Mouse (Mus musculus) liver, embryonic 12.5 days (tissue): Measurements from ENCODE around the gene March5. TPM values are rescaled to one million over a fixed set of nuclear protein-coding genes. Genes with fewer than 3 reads are reported as not detected.

Experiments used
- ATAC-seq: fragments of 200-750 bp; cut with Nextera tagmentation; 2 replicates; pipeline ENCODE4 v1.8.0; 2017; ENCODE audit warnings: moderate number of reproducible peaks, mild to moderate bottlenecking, moderate library complexity
- H3K27ac ChIP-seq: fragments of 300-500 bp; sonication (generic); 2 replicates; pipeline ENCODE4 v1.5.1; 2016; ENCODE audit warnings: mild to moderate bottlenecking
- H3K27me3 ChIP-seq: fragments of 300-500 bp; sonication (generic); replicated peaks from 2 replicates; pipeline ENCODE4 v1.6.1; 2016; ENCODE audit warnings: mild to moderate bottlenecking, moderate library complexity
- H3K36me3 ChIP-seq: fragments of 300-500 bp; sonication (generic); 2 replicates; pipeline ENCODE4 v1.6.1; 2016; ENCODE audit warnings: mild to moderate bottlenecking, moderate library complexity
- H3K4me1 ChIP-seq: fragments of 300-500 bp; sonication (generic); 2 replicates; pipeline ENCODE4 v1.6.1; 2016
- H3K4me2 ChIP-seq: fragments of 300-500 bp; sonication (generic); 2 replicates; pipeline ENCODE4 v1.6.1; 2016; ENCODE audit warnings: mild to moderate bottlenecking, moderate library complexity
- H3K4me3 ChIP-seq: fragments of 300-500 bp; sonication (generic); 2 replicates; pipeline ENCODE4 v1.5.1; 2016; ENCODE audit warnings: mild to moderate bottlenecking, moderate library complexity
- H3K9ac ChIP-seq: fragments of 300-500 bp; sonication (generic); 2 replicates; pipeline ENCODE4 v1.6.1; 2016; ENCODE audit warnings: mild to moderate bottlenecking, moderate library complexity
- H3K9me3 ChIP-seq: fragments of 300-500 bp; sonication (generic); replicated peaks from 2 replicates; pipeline ENCODE4 v1.6.1; 2016; ENCODE audit warnings: mild to moderate bottlenecking, moderate library complexity
- WGBS: fragments of 180-500 bp; shearing (Covaris S2); methylation state at CpG from one replicate; pipeline ENCODE4 v1.1.7; 2016; ENCODE audit not compliant: insufficient replicate concordance; 5-methylcytosine and 5-hydroxymethylcytosine counted together
- polyA plus RNA-seq: library from polyadenylated mRNA; unstranded; fragments of >200 nt; fragmentation: Nextera tagmentation; extraction: Ambion mirVana; gene quantifications from 2 replicates; pipeline ENCODE4 v1.2.1, GENCODE M21; 2016

Gene March5
- 159 and 164 TPM in 2 replicates for polyA plus RNA-seq

DNA sequence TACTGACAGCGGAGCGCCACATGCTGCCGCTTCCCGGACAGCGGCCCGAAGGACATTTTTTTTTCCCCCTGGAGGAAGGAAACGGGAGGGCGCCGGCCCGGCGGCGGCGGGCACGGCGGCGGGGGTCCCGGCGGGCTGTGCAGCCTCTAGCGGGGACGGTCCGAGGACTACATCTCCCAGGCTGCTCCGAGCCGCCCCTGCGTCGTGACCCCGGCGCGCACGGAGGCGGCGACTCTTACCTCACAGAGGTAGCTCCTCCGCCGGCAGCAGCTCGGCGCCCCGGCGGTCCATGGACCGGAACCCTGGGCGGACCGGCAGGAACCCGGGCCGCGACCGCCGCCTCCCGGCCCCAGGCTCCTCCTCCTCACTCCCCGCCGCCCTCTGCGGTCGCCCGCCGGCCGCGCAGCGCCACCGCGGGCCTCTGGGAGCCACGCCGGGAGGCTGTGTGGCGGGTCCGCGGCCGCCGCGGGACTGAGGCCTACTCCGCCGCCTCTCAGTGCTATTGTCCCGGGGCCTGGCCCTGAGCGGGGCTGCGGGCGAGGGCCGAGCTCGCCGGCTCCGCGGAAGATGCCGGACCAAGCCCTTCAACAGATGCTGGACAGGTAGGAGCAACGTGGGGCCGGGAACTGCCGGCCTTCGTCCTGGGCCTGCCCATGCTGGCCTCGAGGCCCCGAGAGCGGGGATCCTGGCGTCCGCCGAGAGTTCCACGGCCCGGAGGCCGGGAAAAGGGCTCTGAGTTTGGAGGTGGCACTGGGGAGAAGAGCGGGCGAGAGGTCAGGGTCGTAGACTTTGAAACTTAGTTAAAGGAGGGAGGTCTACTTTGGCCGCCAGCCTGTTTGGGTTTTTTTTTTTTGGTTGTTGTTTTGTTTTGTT is at the start of gene March5:
Gene March5 (plus strand): TSS at position 241 of the 873 bp plus-strand sequence.
- Histone ChIP-seq H3K4me2 (peak within 1 kb of the TSS; percentile 83), H3K27ac (peak within 1 kb of the TSS; percentile 99), H3K9ac (peak within 1 kb of the TSS; percentile 100), H3K4me3 (peak within 1 kb of the TSS; percentile 100), H3K27me3 (no peaks in the 10 kb centered on the region), H3K4me1 (peaks cover 71% of the 10 kb centered on the region), H3K36me3 (peaks cover 31% of the 10 kb centered on the region), H3K9me3 (no peaks in the 10 kb centered on the region)
- under 1% methylated on average over 89 of the region's 94 CpGs for WGBS
- ATAC-seq, result peak; percentile 93

DNA sequence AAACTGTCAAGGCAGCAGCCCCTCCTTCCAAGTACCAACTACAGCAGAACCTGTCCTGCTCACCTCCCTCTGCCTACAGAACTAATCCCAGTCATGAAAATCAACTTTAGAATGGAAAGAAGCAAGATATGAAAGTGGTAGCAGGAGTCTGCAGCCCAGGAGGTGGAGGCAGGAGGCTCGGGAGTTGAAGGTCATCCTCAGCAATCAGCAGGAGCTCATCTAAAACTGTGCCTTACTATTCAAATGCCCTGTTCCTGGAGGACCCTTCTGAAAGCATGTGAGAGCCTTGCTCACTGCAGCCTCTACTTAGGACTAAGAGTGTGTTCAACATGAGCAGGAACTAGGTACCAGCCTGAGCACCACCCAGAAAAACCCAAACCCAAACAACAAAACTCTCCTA is 35.2 kb upstream of the March5 start:
- no peaks in the 10 kb centered on the region for H3K9me3 ChIP-seq
- H3K4me2 ChIP-seq, result no peak overlapping the region
- WGBS, result 42% methylated on average over 1 of the region's 1 CpGs
- no peak for ATAC-seq
- H3K27me3 ChIP-seq, result peaks cover 51% of the 10 kb centered on the region
- H3K9ac ChIP-seq, result no peak overlapping the region
- H3K4me1 ChIP-seq, result peaks cover 46% of the 10 kb centered on the region
- no peak overlapping the region for H3K27ac ChIP-seq
- no peak overlapping the region for H3K4me3 ChIP-seq
- peaks cover 4% of the 10 kb centered on the region; the same call in 1 of the 2 replicates for H3K36me3 ChIP-seq

DNA sequence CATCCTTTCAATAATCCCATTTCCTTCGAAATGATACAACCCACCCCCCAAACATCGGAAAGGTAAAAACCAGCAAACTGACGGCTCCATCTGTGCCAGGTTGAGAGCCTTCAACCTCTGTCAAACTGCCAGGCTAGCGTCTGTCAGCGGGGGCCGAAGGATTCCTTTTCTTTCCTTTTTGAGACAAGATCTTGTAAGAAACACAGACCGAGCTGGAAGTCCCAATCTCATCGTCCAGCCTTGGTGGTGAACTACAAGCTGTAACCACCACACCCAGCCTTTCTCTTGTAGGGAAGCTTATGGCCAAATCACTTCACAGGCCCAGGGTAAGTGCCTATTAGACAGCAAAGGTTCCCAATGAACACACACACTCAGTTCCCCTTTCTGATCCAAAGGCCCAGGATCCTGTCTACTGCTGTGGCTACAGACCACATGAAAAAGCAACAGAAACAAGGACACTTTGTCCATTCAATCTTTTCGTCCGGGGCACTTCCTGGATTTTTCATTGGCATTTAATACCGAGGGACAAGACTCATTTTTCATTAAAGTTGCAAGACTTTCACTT is 34.7 kb upstream of the March5 start:
- H3K4me2 ChIP-seq, result 0 out of 2 replicates have a peak overlapping the region, but pooled peaks have one; percentile 99
- H3K9ac ChIP-seq, result no peak overlapping the region
- peaks cover 4% of the 10 kb centered on the region; the same call in 1 of the 2 replicates for H3K36me3 ChIP-seq
- H3K9me3 ChIP-seq, result no peaks in the 10 kb centered on the region
- no peak overlapping the region for H3K27ac ChIP-seq
- ATAC-seq, result no peak
- 67% methylated on average over 11 of the region's 11 CpGs for WGBS
- peaks cover 48% of the 10 kb centered on the region for H3K4me1 ChIP-seq
- no peak overlapping the region for H3K4me3 ChIP-seq
- H3K27me3 ChIP-seq, result peaks cover 52% of the 10 kb centered on the region

DNA sequence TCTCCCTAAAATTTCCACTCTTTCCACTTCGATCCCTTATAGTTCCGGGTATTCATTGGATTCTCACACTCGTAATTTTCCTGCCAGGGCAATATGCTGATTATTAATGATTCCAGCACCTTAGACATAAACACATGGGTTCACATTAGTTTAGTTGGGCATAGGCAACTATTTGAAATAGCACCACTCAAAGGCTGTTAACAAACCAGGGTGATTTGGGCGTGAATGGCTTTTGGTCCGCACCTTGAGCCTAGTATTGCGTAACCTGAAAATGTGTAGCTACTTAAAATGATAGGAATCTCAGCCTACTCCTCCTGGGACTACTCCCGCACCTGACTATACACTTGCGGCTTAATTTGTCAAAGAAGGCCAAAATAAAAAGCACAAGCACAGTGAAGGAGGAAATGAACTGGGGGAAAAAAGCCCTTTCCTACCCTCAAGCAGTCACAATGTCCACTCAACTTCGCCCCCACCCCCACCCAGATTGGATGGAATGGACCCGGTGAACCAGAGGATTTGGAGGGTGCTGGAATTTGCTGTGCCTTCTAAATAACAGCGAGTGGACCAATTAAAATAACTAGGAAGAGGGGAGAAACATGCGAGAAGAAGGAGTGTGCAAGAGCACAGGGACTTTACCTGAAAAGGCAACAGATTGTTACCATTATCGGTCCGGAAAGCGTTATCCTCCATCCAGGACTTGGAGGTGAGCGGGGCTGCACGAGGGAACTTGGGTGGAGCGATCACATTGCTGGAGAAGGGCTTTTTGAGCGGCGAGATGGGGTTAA is 33.8 kb upstream of the March5 start:
- H3K36me3 ChIP-seq, result peaks cover 4% of the 10 kb centered on the region; the same call in 1 of the 2 replicates
- no peaks in the 10 kb centered on the region for H3K9me3 ChIP-seq
- H3K9ac ChIP-seq, result peak overlapping the region; percentile 72
- WGBS, result 35% methylated on average over 20 of the region's 20 CpGs
- ATAC-seq, result no peak
- H3K27me3 ChIP-seq, result peaks cover 52% of the 10 kb centered on the region
- peak overlapping the region; percentile 99 for H3K4me2 ChIP-seq
- H3K4me1 ChIP-seq, result peaks cover 54% of the 10 kb centered on the region
- peak overlapping the region; percentile 70 for H3K4me3 ChIP-seq
- H3K27ac ChIP-seq, result no peak overlapping the region

DNA sequence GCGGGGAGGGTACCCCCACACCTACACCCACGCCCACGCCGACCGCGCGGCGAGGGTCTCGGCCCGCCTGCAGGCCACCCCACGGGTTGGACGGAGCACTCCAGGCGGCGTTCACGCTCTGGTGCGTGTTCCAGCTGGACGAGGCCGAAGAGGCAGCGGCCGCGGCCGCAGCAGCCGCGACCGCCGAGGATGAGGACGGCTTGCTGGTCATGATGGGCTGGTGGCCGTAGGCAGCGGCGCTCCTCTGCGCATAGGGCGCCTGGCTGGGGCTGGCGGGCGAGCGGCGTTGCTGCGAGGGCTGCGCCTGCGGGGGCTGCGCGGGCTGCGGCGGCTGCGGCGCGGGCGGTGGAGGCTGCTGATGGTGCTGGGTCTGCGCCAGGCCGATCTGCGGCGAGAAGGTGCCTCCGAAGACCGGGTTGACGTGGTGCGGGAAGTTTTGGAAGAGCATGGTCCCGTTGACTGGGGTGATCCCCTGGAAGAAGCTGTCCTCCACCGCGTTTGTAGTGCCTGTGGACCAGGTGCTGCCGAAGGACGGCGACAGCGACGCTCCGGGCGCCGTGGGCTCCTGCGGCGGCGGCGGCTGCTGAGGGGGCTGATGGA is 33.1 kb upstream of the March5 start:
- Histone ChIP-seq H3K4me2 (peak overlapping the region; percentile 99), H3K9me3 (no peaks in the 10 kb centered on the region), H3K4me1 (peaks cover 61% of the 10 kb centered on the region), H3K27me3 (peaks cover 52% of the 10 kb centered on the region), H3K36me3 (peaks cover 4% of the 10 kb centered on the region; the same call in 1 of the 2 replicates), H3K4me3 (peak overlapping the region; percentile 70), H3K9ac (peak overlapping the region; percentile 72), H3K27ac (peak overlapping the region; percentile 25; the same call in 1 of the 2 replicates)
- ATAC-seq, result peak; percentile 17; the same call in 1 of the 2 replicates
- WGBS, result under 1% methylated on average over 69 of the region's 70 CpGs

DNA sequence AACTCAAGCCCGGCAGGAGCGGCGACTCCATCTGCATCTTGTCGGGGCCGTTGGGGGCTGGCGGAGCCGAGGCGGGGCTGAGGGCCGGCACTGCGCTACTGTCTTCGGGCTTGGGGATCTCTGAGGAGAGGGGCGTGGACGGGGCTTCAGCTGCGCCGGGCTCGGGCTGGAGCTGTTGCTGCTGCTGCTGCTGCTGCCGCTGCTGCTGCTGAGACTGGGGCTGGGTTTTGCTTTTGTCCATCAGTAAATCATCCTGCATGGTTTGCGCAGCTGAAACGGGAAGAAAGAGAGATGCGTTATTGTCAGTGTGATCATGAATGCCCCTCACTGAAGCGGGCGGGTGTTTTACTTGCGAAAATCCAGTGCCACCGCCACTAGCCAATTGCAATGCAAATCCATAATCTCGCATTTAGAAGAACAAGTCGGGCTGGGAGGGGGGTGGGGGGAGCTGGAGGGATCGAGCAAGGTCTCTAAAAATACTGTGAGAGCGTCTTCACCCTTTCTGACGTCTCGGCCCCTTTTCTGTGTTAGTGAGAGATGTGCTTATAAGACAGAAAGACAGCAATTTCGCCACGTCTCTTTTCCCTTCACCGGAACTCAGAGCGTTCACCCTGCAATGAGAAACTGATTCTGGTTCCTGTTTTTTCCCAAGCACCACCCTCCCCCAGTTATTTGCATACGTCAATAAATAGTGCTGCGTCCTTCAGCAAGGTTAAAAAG is 32.5 kb upstream of the March5 start:
- H3K4me3 ChIP-seq, result peak overlapping the region; percentile 70
- WGBS, result 0% methylated on average over 36 of the region's 36 CpGs
- H3K4me1 ChIP-seq, result peaks cover 62% of the 10 kb centered on the region
- peaks cover 52% of the 10 kb centered on the region for H3K27me3 ChIP-seq
- H3K9me3 ChIP-seq, result no peaks in the 10 kb centered on the region
- peak overlapping the region; percentile 72 for H3K9ac ChIP-seq
- ATAC-seq, result peak; percentile 30; the same call in 1 of the 2 replicates
- H3K4me2 ChIP-seq, result peak overlapping the region; percentile 99
- H3K27ac ChIP-seq, result no peak overlapping the region; the same call in 1 of the 2 replicates
- peaks cover 4% of the 10 kb centered on the region; the same call in 1 of the 2 replicates for H3K36me3 ChIP-seq

DNA sequence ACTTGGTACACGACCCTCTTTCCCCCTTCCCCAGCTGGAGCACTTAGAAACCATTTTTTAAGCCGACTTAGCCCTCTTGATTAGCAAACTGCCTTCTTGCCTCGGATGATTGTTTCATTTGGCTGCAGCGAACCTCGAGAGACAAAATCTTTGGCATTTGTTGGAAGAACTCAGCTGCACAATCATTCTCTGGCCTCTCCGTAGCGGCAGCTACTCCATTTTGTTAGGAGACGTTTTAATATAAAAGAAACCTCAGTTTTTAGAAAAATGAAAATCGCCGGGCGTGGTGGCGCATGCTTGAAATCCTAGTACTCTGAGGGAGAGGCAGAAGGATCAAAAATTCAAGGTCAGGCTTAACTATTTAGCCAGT is 31.9 kb upstream of the March5 start:
- Histone ChIP-seq H3K9me3 (no peaks in the 10 kb centered on the region), H3K9ac (peak overlapping the region; percentile 72), H3K27ac (no peak overlapping the region), H3K36me3 (peaks cover 4% of the 10 kb centered on the region; the same call in 1 of the 2 replicates), H3K4me3 (peak overlapping the region; percentile 70), H3K4me2 (peak overlapping the region; percentile 99), H3K27me3 (peaks cover 52% of the 10 kb centered on the region), H3K4me1 (peaks cover 65% of the 10 kb centered on the region)
- WGBS, result 2% methylated on average over 12 of the region's 12 CpGs
- no peak for ATAC-seq

DNA sequence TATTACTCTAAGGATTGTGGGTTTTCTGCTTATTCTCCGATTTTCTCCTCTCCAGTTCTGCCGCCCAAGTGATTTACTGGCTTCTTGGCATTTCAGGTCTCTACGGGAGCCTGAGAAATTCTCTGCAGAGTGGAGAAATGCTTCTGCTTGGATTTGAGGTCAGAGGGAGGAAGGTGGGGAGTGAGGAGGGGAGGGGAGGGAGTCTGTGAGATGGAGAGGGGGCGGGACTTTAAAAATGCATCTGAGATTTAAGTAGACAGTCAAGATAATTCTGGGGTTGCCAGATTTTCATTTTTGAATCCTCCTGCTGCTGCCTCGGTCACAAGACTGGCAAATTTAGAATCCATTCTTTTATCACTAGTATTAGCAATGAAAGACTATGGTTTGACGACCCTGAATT is 31.4 kb upstream of the March5 start:
- H3K9me3 ChIP-seq, result no peaks in the 10 kb centered on the region
- peak overlapping the region; percentile 70 for H3K4me3 ChIP-seq
- no peak for ATAC-seq
- H3K4me2 ChIP-seq, result peak overlapping the region; percentile 99
- peaks cover 64% of the 10 kb centered on the region for H3K4me1 ChIP-seq
- WGBS, result 7% methylated on average over 6 of the region's 6 CpGs
- peaks cover 52% of the 10 kb centered on the region for H3K27me3 ChIP-seq
- H3K9ac ChIP-seq, result no peak overlapping the region; the same call in 1 of the 2 replicates
- H3K27ac ChIP-seq, result no peak overlapping the region
- H3K36me3 ChIP-seq, result peaks cover 4% of the 10 kb centered on the region; the same call in 1 of the 2 replicates

DNA sequence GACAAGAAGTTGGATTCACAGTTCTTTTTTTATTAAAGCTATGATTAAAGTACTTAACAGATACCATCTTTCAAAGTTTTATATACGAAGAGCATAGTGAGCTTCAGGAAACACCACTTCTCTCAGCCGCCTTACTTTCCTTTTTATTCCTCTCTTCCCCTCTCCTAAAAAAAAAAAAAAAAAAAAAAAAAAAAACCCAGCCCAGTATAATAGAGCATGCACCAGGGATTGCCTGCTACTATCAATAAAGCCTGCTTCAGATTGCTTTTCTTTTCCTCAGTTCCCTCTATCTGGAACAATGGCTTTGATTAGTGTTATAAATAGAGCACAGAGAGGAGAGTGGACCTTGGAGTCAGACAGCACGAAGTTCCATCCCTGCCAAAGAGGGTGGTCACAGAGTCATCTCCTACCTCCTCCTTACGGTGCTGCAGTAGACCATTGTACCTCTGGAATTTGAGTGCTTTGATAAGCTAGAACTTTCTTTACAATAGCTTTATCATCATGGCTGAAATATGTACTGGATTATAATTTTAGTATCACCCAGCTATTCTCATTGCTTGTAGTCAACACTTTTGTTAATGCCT is 30.4 kb upstream of the March5 start:
- no peak overlapping the region for H3K27ac ChIP-seq
- H3K36me3 ChIP-seq, result peaks cover 4% of the 10 kb centered on the region; the same call in 1 of the 2 replicates
- ATAC-seq, result no peak
- no peaks in the 10 kb centered on the region for H3K9me3 ChIP-seq
- H3K9ac ChIP-seq, result no peak overlapping the region
- 0 out of 2 replicates have a peak overlapping the region, but pooled peaks have one; percentile 1 for H3K4me2 ChIP-seq
- WGBS, result 41% methylated on average over 4 of the region's 4 CpGs
- H3K4me1 ChIP-seq, result peaks cover 72% of the 10 kb centered on the region
- H3K27me3 ChIP-seq, result peaks cover 48% of the 10 kb centered on the region
- no peak overlapping the region for H3K4me3 ChIP-seq

DNA sequence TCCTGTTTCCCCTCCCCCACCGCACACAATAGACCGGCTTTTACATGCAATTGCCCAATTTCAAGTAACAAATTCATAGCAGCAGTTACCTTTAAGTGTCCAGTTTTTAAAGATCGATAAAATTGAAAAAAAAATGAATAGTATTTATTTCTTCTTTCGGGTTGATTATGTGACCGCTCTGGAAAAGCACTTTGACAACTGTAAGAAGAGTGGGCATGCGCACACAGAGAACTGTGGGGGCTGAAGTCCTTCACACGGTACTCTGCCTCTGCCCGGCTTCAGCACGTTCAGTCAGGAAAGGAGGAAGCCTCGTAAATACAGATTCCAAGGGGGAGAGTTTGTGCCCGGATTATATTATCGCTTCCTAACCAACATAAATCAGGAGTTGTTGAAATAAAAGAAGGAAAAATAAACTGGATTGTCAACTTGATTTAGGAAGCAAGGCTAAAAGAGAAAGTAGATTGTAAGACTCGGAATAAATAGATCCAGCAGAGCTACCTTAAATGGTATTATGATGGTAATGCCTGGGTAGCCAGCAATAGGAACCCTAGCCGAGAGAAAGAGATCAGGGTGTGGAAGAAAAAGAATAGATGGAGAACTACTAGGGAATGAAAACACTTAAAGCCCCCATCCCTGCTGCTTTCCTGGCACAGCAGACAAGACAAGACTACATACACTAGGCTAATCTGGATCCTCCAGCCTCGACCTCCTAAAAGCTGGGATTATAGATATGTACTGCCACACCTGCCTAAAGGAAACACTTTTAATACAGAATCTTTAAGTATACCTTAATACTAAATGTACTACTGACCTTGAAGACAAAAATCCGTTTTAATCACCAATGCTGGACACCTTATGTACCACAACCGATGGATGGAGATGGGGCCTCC is 29.3 kb upstream of the March5 start:
- Histone ChIP-seq H3K9me3 (no peaks in the 10 kb centered on the region), H3K27ac (peak overlapping the region; percentile 64), H3K4me3 (peak overlapping the region; percentile 50), H3K27me3 (peaks cover 37% of the 10 kb centered on the region), H3K4me1 (peaks cover 70% of the 10 kb centered on the region), H3K36me3 (peaks cover 4% of the 10 kb centered on the region; the same call in 1 of the 2 replicates), H3K9ac (peak overlapping the region; percentile 56), H3K4me2 (peak overlapping the region; percentile 66)
- peak; percentile 88 for ATAC-seq
- WGBS, result 16% methylated on average over 17 of the region's 17 CpGs
